Mouse (Mus musculus) kidney, embryonic 16.5 days (tissue): ENCODE data around the gene Papolb. TPM values are rescaled to one million over a fixed set of nuclear protein-coding genes. Genes with fewer than 3 reads are reported as not detected.

Experiments used
- ATAC-seq: fragments of 200-750 bp; cut with Nextera tagmentation; 2 replicates; pipeline ENCODE4 v1.8.0; 2017; ENCODE audit warnings: moderate TSS enrichment; ENCODE audit not compliant: low FRiP score, low TSS enrichment
- H3K27ac ChIP-seq: fragments of 300-500 bp; sonication (generic); 2 replicates; pipeline ENCODE4 v1.5.1; 2014; ENCODE audit warnings: low read length
- H3K27me3 ChIP-seq: fragments of 300-500 bp; sonication (generic); 2 replicates; pipeline ENCODE4 v1.6.1; 2014; ENCODE audit warnings: low read length, control low read depth, mixed read lengths; ENCODE audit not compliant: insufficient read depth
- H3K36me3 ChIP-seq: fragments of 300-500 bp; sonication (generic); 2 replicates; pipeline ENCODE4 v1.6.1; 2014; ENCODE audit warnings: low read length, control low read depth, mixed read lengths; ENCODE audit not compliant: insufficient read depth
- H3K4me1 ChIP-seq: fragments of 300-500 bp; sonication (generic); 2 replicates; pipeline ENCODE4 v1.6.1; 2014; ENCODE audit warnings: low read length, control low read depth, mixed read lengths; ENCODE audit not compliant: insufficient read depth
- H3K4me2 ChIP-seq: fragments of 300-500 bp; sonication (generic); replicated peaks from 2 replicates; pipeline ENCODE4 v1.6.1; 2014; ENCODE audit warnings: low read depth, low read length
- H3K4me3 ChIP-seq: fragments of 300-500 bp; sonication (generic); 2 replicates; pipeline ENCODE4 v1.5.1; 2014; ENCODE audit warnings: mild to moderate bottlenecking, low read length
- H3K9ac ChIP-seq: fragments of 300-500 bp; sonication (generic); replicated peaks from 2 replicates; pipeline ENCODE4 v1.6.1; 2014; ENCODE audit warnings: low read length
- H3K9me3 ChIP-seq: fragments of 300-500 bp; sonication (generic); 2 replicates; pipeline ENCODE4 v1.6.1; 2016; ENCODE audit warnings: low read length, control low read depth
- WGBS: fragments of 180-500 bp; shearing (Covaris S2); extraction: QIAGEN DNeasy Blood & Tissue Kit; methylation state at CpG from one replicate; pipeline ENCODE4 v1.1.7; 2014; 5-methylcytosine and 5-hydroxymethylcytosine counted together
- polyA plus RNA-seq: library from polyadenylated mRNA; unstranded; fragments of >200 nt; fragmentation: Nextera tagmentation; extraction: Ambion mirVana; gene quantifications from 2 replicates; pipeline ENCODE4 v1.2.1, GENCODE M21; 2015

The Papolb gene
- polyA plus RNA-seq, 1 experiment from 2014 or later = 0.12 TPM

- peak within 1 kb of the TSS; percentile 67 for H3K4me3 ChIP-seq
- H3K9me3 ChIP-seq = no peaks in the 10 kb centered on the region
- WGBS = 2% methylated on average over 61 of the region's 80 CpGs
- no peaks in the 10 kb centered on the region for H3K36me3 ChIP-seq
- no peak within 1 kb of the TSS for H3K27ac ChIP-seq
- peak; percentile 90 for ATAC-seq
- peak within 1 kb of the TSS; percentile 99 for H3K4me2 ChIP-seq
- H3K9ac ChIP-seq = peak within 1 kb of the TSS; percentile 66
- H3K4me1 ChIP-seq = peaks cover 18% of the 10 kb centered on the region
- peaks cover 4% of the 10 kb centered on the region; the same call in 1 of the 2 replicates for H3K27me3 ChIP-seq
These were observed 21.1 kb upstream of the Papolb start, which contains the start of gene Radil for GRCm38 (mm10) chr5:142550706-142551652. Gene Radil, minus strand, starts transcription at chr5:142551098.

GRCm38 (mm10) chr5:142549961-142550705, 20.3 kb upstream of the Papolb start:
- no peak overlapping the region for H3K27ac ChIP-seq
- ATAC-seq = peak; percentile 50
- H3K36me3 ChIP-seq = no peaks in the 10 kb centered on the region

GRCm38 (mm10) chr5:142549441-142549840, 19.6 kb upstream of the Papolb start:
- H3K9ac ChIP-seq = 0 out of 2 replicates have a peak overlapping the region, but pooled peaks have one; percentile 6
- H3K4me2 ChIP-seq = peak overlapping the region; percentile 99; the same call in 1 of the 2 replicates
- ATAC-seq = no peak
- peaks cover 4% of the 10 kb centered on the region; the same call in 1 of the 2 replicates for H3K27me3 ChIP-seq
- no peaks in the 10 kb centered on the region for H3K36me3 ChIP-seq
- no peaks in the 10 kb centered on the region for H3K9me3 ChIP-seq
- H3K4me3 ChIP-seq = no peak overlapping the region; the same call in 1 of the 2 replicates
- WGBS = 32% methylated on average over 9 of the region's 9 CpGs
- H3K27ac ChIP-seq = 0 out of 2 replicates have a peak overlapping the region, but pooled peaks have one; percentile 17
- H3K4me1 ChIP-seq = peaks cover 22% of the 10 kb centered on the region

More at GRCm38 (mm10) chr5:142549961-142550705, 20.3 kb upstream of the Papolb start:
- peak overlapping the region; percentile 67 for H3K4me3 ChIP-seq
- peaks cover 4% of the 10 kb centered on the region; the same call in 1 of the 2 replicates for H3K27me3 ChIP-seq
- no peaks in the 10 kb centered on the region for H3K9me3 ChIP-seq
- peaks cover 18% of the 10 kb centered on the region for H3K4me1 ChIP-seq
- WGBS = 1% methylated on average over 31 of the region's 31 CpGs
- peak overlapping the region; percentile 99 for H3K4me2 ChIP-seq
- H3K9ac ChIP-seq = peak overlapping the region; percentile 66

GRCm38 (mm10) chr5:142547066-142547465, 17.2 kb upstream of the Papolb start:
- WGBS = 85% methylated on average over 3 of the region's 3 CpGs
- ATAC-seq = no peak
- no peak overlapping the region for H3K4me2 ChIP-seq

GRCm38 (mm10) chr5:142546344-142546743, 16.5 kb upstream of the Papolb start:
- ATAC-seq = no peak
- peaks cover 22% of the 10 kb centered on the region for H3K4me1 ChIP-seq
- no peaks in the 10 kb centered on the region for H3K36me3 ChIP-seq
- H3K9ac ChIP-seq = no peak overlapping the region
- H3K27ac ChIP-seq = no peak overlapping the region
- H3K4me2 ChIP-seq = no peak overlapping the region
- WGBS = 27% methylated on average over 5 of the region's 5 CpGs
- no peaks in the 10 kb centered on the region for H3K9me3 ChIP-seq
- peaks cover 4% of the 10 kb centered on the region; the same call in 1 of the 2 replicates for H3K27me3 ChIP-seq
- no peak overlapping the region for H3K4me3 ChIP-seq

More at GRCm38 (mm10) chr5:142547066-142547465, 17.2 kb upstream of the Papolb start:
- peaks cover 22% of the 10 kb centered on the region for H3K4me1 ChIP-seq
- H3K9me3 ChIP-seq = no peaks in the 10 kb centered on the region
- H3K27me3 ChIP-seq = peaks cover 4% of the 10 kb centered on the region; the same call in 1 of the 2 replicates
- H3K27ac ChIP-seq = no peak overlapping the region
- H3K4me3 ChIP-seq = no peak overlapping the region
- H3K9ac ChIP-seq = no peak overlapping the region
- no peaks in the 10 kb centered on the region for H3K36me3 ChIP-seq

- Histone ChIP-seq H3K36me3 (no peaks in the 10 kb centered on the region), H3K4me2 (no peak overlapping the region), H3K9ac (no peak overlapping the region), H3K27me3 (no peaks in the 10 kb centered on the region), H3K27ac (no peak overlapping the region), H3K4me3 (no peak overlapping the region), H3K4me1 (peaks cover 14% of the 10 kb centered on the region; the same call in 1 of the 2 replicates), H3K9me3 (no peaks in the 10 kb centered on the region)
- ATAC-seq = no peak
- WGBS = 68% methylated on average over 5 of the region's 5 CpGs
These were observed 15.3 kb upstream of the Papolb start for GRCm38 (mm10) chr5:142545014-142545795.

- Histone ChIP-seq H3K4me3 (no peak overlapping the region), H3K4me1 (no peaks in the 10 kb centered on the region), H3K27me3 (no peaks in the 10 kb centered on the region), H3K9ac (no peak overlapping the region), H3K36me3 (no peaks in the 10 kb centered on the region), H3K4me2 (no peak overlapping the region), H3K27ac (no peak overlapping the region), H3K9me3 (no peaks in the 10 kb centered on the region)
- no peak for ATAC-seq
- WGBS = 78% methylated on average over 3 of the region's 3 CpGs
These were observed 7.4 kb upstream of the Papolb start for GRCm38 (mm10) chr5:142537286-142537685.

- H3K36me3 ChIP-seq = no peaks in the 10 kb centered on the region
- no peaks in the 10 kb centered on the region for H3K4me1 ChIP-seq
- no peak overlapping the region for H3K4me3 ChIP-seq
- peaks cover 6% of the 10 kb centered on the region for H3K27me3 ChIP-seq
- H3K27ac ChIP-seq = no peak overlapping the region
- no peak overlapping the region for H3K9ac ChIP-seq
- H3K4me2 ChIP-seq = no peak overlapping the region
- WGBS = 79% methylated on average over 4 of the region's 4 CpGs
- ATAC-seq = no peak
- no peaks in the 10 kb centered on the region for H3K9me3 ChIP-seq
These were observed 5.5 kb upstream of the Papolb start for GRCm38 (mm10) chr5:142535388-142535787.
